Mouse (Mus musculus): ENCODE measurements at regions not wholly inside any gene's neighbourhood (a gene's known extent, or its start where the extent isn't known, plus 50 kb on each side); places are given as distances from the start of the nearest gene placed in this dataset.

DNA sequence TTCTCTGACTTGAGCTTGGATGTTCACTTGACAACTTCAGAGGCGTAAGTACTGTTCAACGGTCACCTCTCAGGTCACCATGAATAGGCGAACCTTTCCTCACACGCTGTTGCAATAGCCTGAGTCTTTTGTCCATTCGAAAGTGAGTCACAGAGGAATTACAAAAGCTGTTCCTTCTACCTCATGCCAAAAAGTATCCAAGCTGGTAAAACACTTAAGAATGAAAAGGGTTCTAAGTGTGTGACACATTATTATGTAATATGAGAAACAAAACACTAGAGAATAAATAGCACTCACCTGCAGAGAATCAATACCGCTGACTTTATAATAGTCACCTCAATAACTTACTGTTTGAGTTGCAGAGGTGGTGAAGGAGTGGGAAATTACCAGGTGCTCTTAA is 86.0 kb upstream of the Pbx1 start:
- DNase-seq = peak; percentile 8

- peak; percentile 14 for DNase-seq
These were observed 74.3 kb upstream of the Pbx1 start for GRCm38 (mm10) chr1:168506326-168506725.

- DNase-seq = no peak
These were observed 72.7 kb upstream of the Pbx1 start for GRCm38 (mm10) chr1:168504773-168505172.

DNA sequence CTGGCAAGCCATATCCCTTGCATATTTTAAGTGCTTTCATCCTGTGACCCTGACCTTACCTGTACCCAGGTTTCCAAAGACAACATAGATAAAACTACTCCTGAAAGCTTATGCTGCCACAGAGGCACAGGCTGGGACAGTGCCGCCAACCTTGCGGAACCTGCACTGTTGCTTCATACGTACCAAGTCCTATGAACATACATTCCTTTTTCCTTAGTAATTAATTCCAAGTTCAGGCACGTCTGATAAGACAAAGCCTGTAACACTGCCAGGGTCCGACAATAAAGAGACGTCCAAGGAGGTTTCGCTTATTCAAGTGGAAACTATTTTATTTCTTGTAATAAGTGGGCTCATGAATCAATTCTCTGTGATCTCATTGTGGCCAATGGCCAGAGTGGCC is 70.2 kb upstream of the Pbx1 start:
- DNase-seq = peak; percentile 48

- DNase-seq = no peak
These were observed 69.5 kb upstream of the Pbx1 start for GRCm38 (mm10) chr1:168501375-168502169.

DNA sequence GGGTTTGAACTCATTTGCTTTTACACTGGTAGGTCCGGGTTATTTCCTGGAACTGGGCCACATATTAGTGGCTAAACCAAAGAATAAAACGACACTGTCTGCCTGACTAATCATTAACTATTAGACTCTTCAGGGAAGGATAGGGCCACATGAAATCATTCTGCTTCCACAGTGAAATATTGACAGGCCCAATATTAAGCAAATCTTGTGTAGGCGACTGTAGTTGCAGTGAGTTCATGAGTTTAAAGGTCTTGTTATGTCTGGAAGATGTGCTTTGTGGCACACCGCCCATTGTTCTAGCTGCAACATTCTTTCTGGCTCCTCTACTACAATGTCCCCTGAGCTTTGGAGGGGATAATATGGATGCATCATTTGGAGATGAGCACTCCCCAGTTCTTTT is 65.7 kb upstream of the Pbx1 start:
- no peak for DNase-seq

GRCm38 (mm10) chr1:168495687-168496527 is 63.8 kb upstream of the Pbx1 start:
- no peak for DNase-seq

- DNase-seq = no peak
These were observed 55.4 kb upstream of the Pbx1 start for GRCm38 (mm10) chr1:168487492-168487891.

- DNase-seq = no peak
These were observed 51.6 kb upstream of the Pbx1 start for GRCm38 (mm10) chr1:168483651-168484050.

Small RNA genes in the stretch of these regions (microRNA-seq; reads per million reads assigned to microRNA genes)
- 0 reads per million in 2 experiments for gene Mir6348
- gene Mir6354 = 0 reads per million in 2 experiments
